Mouse (Mus musculus) liver, adult 2 months (tissue): ENCODE measurements around the gene Nfix. TPM values are rescaled to one million over a fixed set of nuclear protein-coding genes. Genes with fewer than 3 reads are reported as not detected.

ENCODE experiments used
- DNase-seq: peaks from one replicate; pipeline ENCODE4 v3.0.0-alpha.2; 2011; ENCODE audit warnings: low read depth, low spot score; ENCODE audit errors: extremely low read depth
- H3K27ac ChIP-seq: fragments of 200-500 bp; replicated peaks from 2 replicates; pipeline ENCODE4 v1.5.1; 2012; ENCODE audit warnings: low read depth, mild to moderate bottlenecking, control low read depth, inconsistent platforms, low read length; ENCODE audit not compliant: insufficient read depth
- H3K27me3 ChIP-seq: fragments of 200-500 bp; 2 replicates; pipeline ENCODE4 v1.6.1; 2012; ENCODE audit warnings: mild to moderate bottlenecking, moderate library complexity, low read length, inconsistent platforms; ENCODE audit not compliant: control insufficient read depth, insufficient read depth
- H3K36me3 ChIP-seq: fragments of 200-500 bp; 2 replicates; pipeline ENCODE4 v1.6.1; 2012; ENCODE audit warnings: low read length, inconsistent platforms; ENCODE audit not compliant: control insufficient read depth, insufficient read depth
- H3K4me1 ChIP-seq: fragments of 200-500 bp; 2 replicates; pipeline ENCODE4 v1.6.1; 2011; ENCODE audit warnings: low read length; ENCODE audit not compliant: control insufficient read depth, insufficient read depth
- H3K4me3 ChIP-seq: fragments of 200-500 bp; 2 replicates; pipeline ENCODE4 v1.5.1; 2011; ENCODE audit warnings: low read depth, mild to moderate bottlenecking, control low read depth, low read length, moderate library complexity; ENCODE audit not compliant: insufficient read depth
- H3K79me2 ChIP-seq: fragments of 200-500 bp; 2 replicates; pipeline ENCODE4 v1.6.1; 2012; ENCODE audit warnings: inconsistent platforms, mild to moderate bottlenecking, low read length, moderate library complexity; ENCODE audit not compliant: control insufficient read depth, insufficient read depth
- H3K9ac ChIP-seq: fragments of 200-500 bp; 2 replicates; pipeline ENCODE4 v1.6.1; 2012; ENCODE audit warnings: low read depth, mild to moderate bottlenecking, control low read depth, inconsistent platforms, low read length
- CTCF ChIP-seq: fragments of 200-500 bp; IDR thresholded peaks from 2 replicates; pipeline ENCODE4 v1.5.1; 2011; ENCODE audit warnings: low read depth, low read length, control low read depth
- POLR2A ChIP-seq: fragments of 200-500 bp; IDR thresholded peaks from 2 replicates; pipeline ENCODE4 v1.6.1; 2011; ENCODE audit warnings: low read length, control low read depth; ENCODE audit not compliant: insufficient read depth; ENCODE audit errors: extremely low read depth
- WGBS: fragments of 180-500 bp; shearing (Covaris S2); methylation state at CpG from one replicate; pipeline ENCODE4 v1.1.7; 2018; 5-methylcytosine and 5-hydroxymethylcytosine counted together
- polyA plus RNA-seq: library from polyadenylated mRNA; depleted of rRNA; stranded (reverse); fragments of >200 nt; gene quantifications from 2 replicates; pipeline ENCODE4 v1.2.3, GENCODE M21; 2012
- total RNA-seq: library from RNA; depleted of rRNA; stranded (reverse); fragments of >200 nt; gene quantifications from 2 replicates; pipeline ENCODE4 v1.2.3, GENCODE M21; 2014

Gene Nfix
- total and polyA plus RNA-seq, 2 experiments: 20.7 to 32.9 TPM

DNA sequence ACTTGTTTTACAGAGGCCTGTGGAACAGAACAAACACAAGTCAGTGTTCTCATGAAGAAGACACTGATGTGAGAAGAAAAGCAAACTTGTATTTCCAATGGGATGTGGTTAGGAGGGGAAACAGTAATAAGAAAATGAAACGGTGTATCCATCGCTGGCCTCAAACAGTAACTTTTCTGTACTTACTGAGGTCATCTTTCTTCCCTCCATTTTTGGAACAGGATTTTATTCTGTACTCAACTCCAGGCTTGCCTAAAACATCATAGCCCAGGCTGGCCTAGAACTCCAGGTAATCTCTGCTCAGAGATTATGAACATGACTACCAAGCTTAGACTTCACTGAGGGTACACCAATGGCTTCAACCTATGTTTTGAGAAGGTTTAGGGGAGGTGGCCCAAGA, 39.3 kb upstream of the Nfix start:
- Histone ChIP-seq H3K9ac (peak overlapping the region; percentile 14; the same call in 1 of the 2 replicates), H3K4me1 (peaks cover 8% of the 10 kb centered on the region), H3K4me3 (peak overlapping the region; percentile 98), H3K27ac (no peak overlapping the region; the same call in 1 of the 2 replicates), H3K79me2 (no peaks in the 10 kb centered on the region), H3K36me3 (peaks cover 46% of the 10 kb centered on the region), H3K27me3 (no peaks in the 10 kb centered on the region)
- WGBS: 82% methylated on average over 2 of the region's 2 CpGs
- TF ChIP-seq POLR2A (no peak), CTCF (no peak)
- DNase-seq: no peak

DNA sequence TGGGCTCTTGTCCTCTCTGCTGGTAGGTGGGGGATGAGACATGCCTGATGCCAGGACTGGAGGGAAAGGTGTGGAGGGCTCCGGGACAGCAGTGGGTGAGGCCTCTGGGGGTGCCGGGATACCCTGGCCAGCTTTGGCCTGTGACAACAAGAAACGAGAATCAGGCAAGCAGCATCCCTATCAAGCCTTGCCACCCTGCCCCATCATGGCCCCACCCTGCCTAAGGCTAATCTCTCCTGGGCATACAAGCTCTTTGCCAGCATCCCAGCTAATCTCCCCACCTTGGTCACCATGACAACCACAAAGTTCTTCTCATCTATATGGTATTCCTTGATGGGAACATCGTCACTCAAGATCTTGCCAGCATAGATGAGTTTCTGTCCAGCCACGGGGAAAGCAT, 38.4 kb upstream of the Nfix start:
- WGBS: 95% methylated on average over 5 of the region's 5 CpGs
- Histone ChIP-seq H3K27me3 (no peaks in the 10 kb centered on the region), H3K9ac (no peak overlapping the region), H3K79me2 (no peaks in the 10 kb centered on the region), H3K4me1 (peaks cover 5% of the 10 kb centered on the region), H3K36me3 (peaks cover 37% of the 10 kb centered on the region), H3K27ac (no peak overlapping the region), H3K4me3 (no peak overlapping the region)
- no peak for DNase-seq
- TF ChIP-seq POLR2A (no peak), CTCF (no peak)

DNA sequence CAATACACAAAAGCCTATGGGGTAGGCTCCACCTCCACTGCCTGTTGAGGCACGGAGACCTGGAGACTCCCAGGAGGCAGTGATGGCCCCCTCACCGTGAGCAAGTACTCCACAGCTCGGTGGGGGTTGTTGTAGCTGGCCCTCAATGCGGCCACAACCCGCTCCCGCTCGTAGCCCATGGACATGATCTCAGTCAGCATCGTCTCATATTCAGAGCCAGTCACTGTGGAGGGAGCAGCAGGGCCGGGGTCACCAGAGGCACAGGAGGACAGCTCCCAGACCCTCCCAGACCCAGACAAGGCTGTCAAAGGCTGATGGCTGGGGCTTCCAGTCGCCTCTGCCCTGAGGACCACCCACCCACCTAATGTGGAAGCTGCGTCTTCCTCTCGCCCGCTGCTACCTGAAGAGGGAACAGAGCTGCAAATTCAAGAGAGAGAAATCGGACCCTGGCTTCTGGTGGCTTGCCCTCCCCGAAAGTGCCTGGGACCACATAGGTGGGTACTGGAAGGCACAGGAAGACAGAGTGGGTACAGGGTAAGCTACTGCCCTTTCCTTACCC, 37.8 kb upstream of the Nfix start:
- TF ChIP-seq CTCF (no peak), POLR2A (no peak)
- Histone ChIP-seq H3K27me3 (no peaks in the 10 kb centered on the region), H3K79me2 (no peaks in the 10 kb centered on the region), H3K4me1 (peaks cover 8% of the 10 kb centered on the region), H3K4me3 (no peak overlapping the region), H3K27ac (no peak overlapping the region), H3K36me3 (peaks cover 32% of the 10 kb centered on the region; the same call in 1 of the 2 replicates), H3K9ac (no peak overlapping the region)
- 94% methylated on average over 15 of the region's 15 CpGs for WGBS
- DNase-seq: no peak

DNA sequence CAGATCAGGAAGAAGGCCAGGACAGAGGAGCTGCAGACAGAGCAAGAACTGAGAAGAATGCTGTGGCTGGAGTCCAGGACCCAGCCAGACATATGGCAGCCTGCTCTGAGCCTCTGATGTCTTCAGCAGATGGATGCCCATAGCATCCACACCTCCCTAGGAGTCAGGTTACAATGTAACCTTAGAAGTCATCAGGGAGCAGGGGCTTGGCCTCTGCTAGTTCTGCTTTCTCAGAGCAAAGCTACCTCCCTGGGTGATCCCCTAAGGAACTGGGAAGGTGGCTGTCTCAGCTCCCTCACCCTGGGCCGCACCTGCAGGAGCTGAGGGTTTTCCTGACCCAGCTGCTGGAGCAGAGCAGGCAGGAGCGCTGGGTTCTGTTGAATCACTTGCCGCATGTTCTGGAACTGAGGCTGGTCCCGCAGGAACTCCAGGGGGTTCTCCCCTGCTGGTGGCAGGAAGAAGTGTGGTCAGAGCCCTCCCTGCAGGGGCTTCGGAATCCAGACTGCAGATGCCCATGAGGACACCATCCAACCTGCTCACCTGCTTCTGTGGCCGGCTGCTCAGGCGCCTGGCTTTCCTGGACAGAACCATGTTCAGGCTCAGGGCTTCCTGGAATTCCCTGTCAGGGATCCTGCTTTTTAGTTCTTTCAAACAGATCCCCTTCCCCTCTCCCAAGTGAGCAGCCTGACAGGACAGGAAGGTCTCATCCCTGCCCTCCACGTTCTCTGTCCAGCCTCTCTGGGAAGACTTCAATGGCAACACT, 37.2 kb upstream of the Nfix start:
- H3K36me3 ChIP-seq: peaks cover 25% of the 10 kb centered on the region; the same call in 1 of the 2 replicates
- H3K79me2 ChIP-seq: peaks cover under 1% of the 10 kb centered on the region; the same call in 1 of the 2 replicates
- TF ChIP-seq POLR2A: no peak
- no peak for TF ChIP-seq CTCF
- H3K9ac ChIP-seq: no peak overlapping the region
- no peak overlapping the region for H3K4me3 ChIP-seq
- H3K27ac ChIP-seq: no peak overlapping the region
- H3K4me1 ChIP-seq: peaks cover 5% of the 10 kb centered on the region; the same call in 1 of the 2 replicates
- WGBS: 91% methylated on average over 8 of the region's 8 CpGs
- no peaks in the 10 kb centered on the region for H3K27me3 ChIP-seq
- no peak for DNase-seq

DNA sequence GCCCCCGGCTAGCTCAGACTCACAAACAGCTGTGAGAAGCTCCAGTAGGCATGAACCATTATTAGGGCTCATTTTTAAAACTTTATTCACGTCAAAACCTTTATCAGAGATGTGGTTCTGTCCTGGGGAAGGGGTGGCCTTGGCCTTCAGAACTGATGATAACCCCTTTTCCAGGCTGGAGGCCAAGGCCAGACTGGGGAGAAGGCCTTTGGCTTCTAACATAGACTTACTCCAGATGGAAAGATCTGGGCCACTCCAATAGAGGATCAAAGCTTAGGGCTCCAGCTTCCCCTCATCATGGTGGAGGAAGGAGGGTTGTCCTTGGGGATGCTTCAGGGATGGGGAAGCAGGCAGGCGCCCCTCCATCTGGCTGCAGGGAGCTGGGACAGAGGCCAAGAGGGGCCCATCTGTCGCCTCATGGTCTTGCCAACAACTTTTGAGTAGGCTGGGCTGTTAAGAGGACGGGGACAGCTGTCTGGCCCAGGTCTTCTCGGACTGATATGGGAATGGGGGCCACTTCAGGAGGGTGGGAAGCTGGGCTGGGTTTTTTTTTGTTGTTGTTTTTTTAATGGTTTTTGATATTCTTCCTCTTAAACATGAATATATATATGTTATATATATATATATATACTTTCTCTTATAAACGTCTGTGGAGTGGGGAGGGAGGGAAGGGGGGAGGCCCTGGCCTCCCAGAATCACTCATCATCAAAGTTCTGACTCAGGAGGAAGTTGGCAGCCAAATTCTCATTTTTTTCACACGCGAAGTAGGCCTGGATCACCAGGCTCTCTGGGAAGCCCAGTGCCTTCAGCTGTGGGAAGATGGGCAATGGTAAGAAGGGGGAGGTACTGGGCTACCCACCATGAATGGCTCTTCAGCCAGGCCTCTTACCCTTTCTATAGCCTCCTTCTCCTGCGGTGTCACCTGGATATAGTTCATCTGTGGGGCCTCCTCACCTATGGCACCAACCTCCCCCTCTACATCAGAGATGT, 35.0 kb upstream of the Nfix start:
- no peak overlapping the region for H3K27ac ChIP-seq
- WGBS: 78% methylated on average over 10 of the region's 10 CpGs

More for the DNA sequence above, 35.0 kb upstream of the Nfix start:
- Histone ChIP-seq H3K9ac (no peak overlapping the region), H3K27me3 (no peaks in the 10 kb centered on the region), H3K4me1 (peaks cover 6% of the 10 kb centered on the region; the same call in 1 of the 2 replicates), H3K4me3 (no peak overlapping the region), H3K79me2 (peaks cover 3% of the 10 kb centered on the region; the same call in 1 of the 2 replicates), H3K36me3 (peaks cover 19% of the 10 kb centered on the region; the same call in 1 of the 2 replicates)
- DNase-seq: no peak
- no peak for TF ChIP-seq POLR2A
- no peak for TF ChIP-seq CTCF
